In genomic region chr2:165452730-165453693, GRCm38 (mm10) we compare ENCODE assay signal across 13 mouse cellular contexts. TPM values are rescaled to one million over a fixed set of nuclear protein-coding genes. Genes with fewer than 3 reads are reported as not detected.
DNase-seq lines count a peak whose midpoint lies in the region; ATAC-seq and TF ChIP-seq lines count a peak whose summit lies in the region.
"Had no signal": no experiment of that assay in that cellular context is flagged by ENCODE, and none has a peak within 500 bp of the region (broad histone marks: within the 10 kb centered on the region; RNA-seq: fewer than 3 reads in every experiment).

No protein-coding gene starts in this region.

- no peaks in the 10 kb centered on the region for H3K27me3 ChIP-seq in lung, postnatal 0 days (replicated peaks; ENCODE audit: insufficient read depth, low read length)
- H3K27me3 ChIP-seq in megakaryocyte, embryonic 14.5 days (replicated peaks) = peaks cover 23% of the 10 kb centered on the region
- no peaks in the 10 kb centered on the region for H3K27me3 ChIP-seq in hindbrain, embryonic 12.5 days
- H3K27me3 ChIP-seq: limb, embryonic 15.5 days; neural tube, embryonic 13.5 days had no signal

- no peaks in the 10 kb centered on the region for H3K4me1 ChIP-seq in lung, postnatal 0 days (ENCODE audit: insufficient read depth, low read depth, low read length)
- peaks cover 32% of the 10 kb centered on the region for H3K4me1 ChIP-seq in megakaryocyte, embryonic 14.5 days
- 0 out of 2 replicates have a peak, but pooled peaks cover 3% of the 10 kb centered on the region for H3K4me1 ChIP-seq in hindbrain, embryonic 12.5 days
- H3K4me1 ChIP-seq: heart, embryonic 13.5 days; limb, embryonic 15.5 days; neural tube, embryonic 13.5 days had no signal

- DNase-seq in lung, postnatal 0 days (ENCODE audit: low spot score) = peak; percentile 30
- DNase-seq in lung, postnatal 4 days = no peak
- DNase-seq in T-cell, adult 2 months (ENCODE audit: low spot score) = peak; percentile 65
- peak; percentile 50 for DNase-seq in thymus, postnatal 25 days
- DNase-seq in ovary, postnatal 14 days (ENCODE audit: low spot score) = no peak
- DNase-seq in ovary, postnatal 36 days (ENCODE audit: low spot score) = no peak
- DNase-seq: right cerebral cortex, postnatal 4 days had no signal

- no peak overlapping the region for H3K27ac ChIP-seq in lung, postnatal 0 days (ENCODE audit: low read length)
- no peak overlapping the region for H3K27ac ChIP-seq in hindbrain, embryonic 12.5 days
- H3K27ac ChIP-seq: heart, embryonic 13.5 days; limb, embryonic 15.5 days; midbrain, embryonic 10.5 days; neural tube, embryonic 13.5 days had no signal

- H3K9me3 ChIP-seq in lung, postnatal 0 days (ENCODE audit: low read length) = no peaks in the 10 kb centered on the region
- H3K9me3 ChIP-seq in megakaryocyte, embryonic 14.5 days = peaks cover 8% of the 10 kb centered on the region; the same call in 1 of the 2 replicates
- H3K9me3 ChIP-seq in hindbrain, embryonic 12.5 days (replicated peaks) = no peaks in the 10 kb centered on the region
- H3K9me3 ChIP-seq: heart, embryonic 13.5 days; limb, embryonic 15.5 days; midbrain, embryonic 10.5 days; neural tube, embryonic 13.5 days had no signal

- TF ChIP-seq EP300 in lung, postnatal 0 days (IDR thresholded peaks at IDR 0.05) = no peak

- WGBS in lung, postnatal 0 days = 61% methylated on average over 12 of the region's 12 CpGs
- 79% methylated on average over 12 of the region's 12 CpGs for WGBS in hindbrain, embryonic 12.5 days

- H3K36me3 ChIP-seq in lung, postnatal 0 days (ENCODE audit: insufficient read depth, low read length) = no peaks in the 10 kb centered on the region
- no peaks in the 10 kb centered on the region for H3K36me3 ChIP-seq in megakaryocyte, embryonic 14.5 days (replicated peaks; ENCODE audit: low read length)
- H3K36me3 ChIP-seq in hindbrain, embryonic 12.5 days = no peaks in the 10 kb centered on the region
- H3K36me3 ChIP-seq: heart, embryonic 13.5 days; limb, embryonic 15.5 days; midbrain, embryonic 10.5 days; neural tube, embryonic 13.5 days had no signal

- H3K9ac ChIP-seq in lung, postnatal 0 days (replicated peaks; ENCODE audit: low read depth) = no peak overlapping the region
- no peak overlapping the region for H3K9ac ChIP-seq in hindbrain, embryonic 12.5 days
- H3K9ac ChIP-seq: heart, embryonic 13.5 days; limb, embryonic 15.5 days; neural tube, embryonic 13.5 days had no signal

- no peak for ATAC-seq in lung, postnatal 0 days
- no peak for ATAC-seq in hindbrain, embryonic 12.5 days (ENCODE audit: low FRiP score)

- no peak overlapping the region for H3K4me2 ChIP-seq in lung, postnatal 0 days (replicated peaks; ENCODE audit: low read depth, low read length)
- no peak overlapping the region for H3K4me2 ChIP-seq in hindbrain, embryonic 12.5 days (replicated peaks)
- H3K4me2 ChIP-seq: heart, embryonic 13.5 days; limb, embryonic 15.5 days; neural tube, embryonic 13.5 days had no signal

- no peak for TF ChIP-seq CTCF in lung, postnatal 0 days (IDR thresholded peaks at IDR 0.05)

- no peak overlapping the region for H3K4me3 ChIP-seq in lung, postnatal 0 days (ENCODE audit: low read depth, low read length)
- H3K4me3 ChIP-seq in megakaryocyte, embryonic 14.5 days (replicated peaks) = peak overlapping the region; percentile 3
- H3K4me3 ChIP-seq in hindbrain, embryonic 12.5 days = no peak overlapping the region
- H3K4me3 ChIP-seq: heart, embryonic 13.5 days; limb, embryonic 15.5 days; midbrain, embryonic 10.5 days; neural tube, embryonic 13.5 days had no signal

RNA-seq across cellular contexts. Expression of gene Slc13a3, which starts 20.0 kb away (rescaled TPM):
- 0.65 and 0.90 TPM in 2 replicates for polyA plus RNA-seq in lung, postnatal 0 days (2015; fragmentation: Nextera tagmentation; extraction: Ambion mirVana)
- not detected in 2 replicates for polyA plus RNA-seq in megakaryocyte, embryonic 14.5 days (2012; ENCODE audit: insufficient read depth, low replicate concordance)
- 0.55 and 1.2 TPM in 2 replicates for polyA plus RNA-seq in hindbrain, embryonic 12.5 days (2016; fragmentation: Nextera tagmentation; extraction: Ambion mirVana)

RNA-seq across cellular contexts. Expression of gene Trp53rka, which starts 40.1 kb away (rescaled TPM):
- 21.5 and 22.5 TPM in 2 replicates for polyA plus RNA-seq in lung, postnatal 0 days (2015; fragmentation: Nextera tagmentation; extraction: Ambion mirVana)
- 17.6 and 36.2 TPM in 2 replicates for polyA plus RNA-seq in megakaryocyte, embryonic 14.5 days (2012; ENCODE audit: insufficient read depth, low replicate concordance)
- 51.3 and 52.3 TPM in 2 replicates for polyA plus RNA-seq in hindbrain, embryonic 12.5 days (2016; fragmentation: Nextera tagmentation; extraction: Ambion mirVana)

RNA-seq across cellular contexts. Expression of gene Slc2a10, which starts 50.6 kb away (rescaled TPM):
- 6.7 and 6.9 TPM in 2 replicates for polyA plus RNA-seq in lung, postnatal 0 days (2015; fragmentation: Nextera tagmentation; extraction: Ambion mirVana)
- not detected in 2 replicates for polyA plus RNA-seq in megakaryocyte, embryonic 14.5 days (2012; ENCODE audit: insufficient read depth, low replicate concordance)
- polyA plus RNA-seq in hindbrain, embryonic 12.5 days (2016; fragmentation: Nextera tagmentation; extraction: Ambion mirVana) = 6.9 and 7.1 TPM in 2 replicates

RNA-seq across cellular contexts. Expression of gene Ocstamp, which starts 52.8 kb away (rescaled TPM):
- polyA plus RNA-seq in lung, postnatal 0 days (2015; fragmentation: Nextera tagmentation; extraction: Ambion mirVana) = 0.15 and 0.20 TPM in 2 replicates
- polyA plus RNA-seq in megakaryocyte, embryonic 14.5 days (2012; ENCODE audit: insufficient read depth, low replicate concordance) = 2.1 TPM in 1 of 2 replicates, not detected in the other
- polyA plus RNA-seq in hindbrain, embryonic 12.5 days (2016; fragmentation: Nextera tagmentation; extraction: Ambion mirVana) = 0.05 TPM in 1 of 2 replicates, not detected in the other
- polyA plus RNA-seq: heart, embryonic 13.5 days had no signal

Comparison
In these comparisons a context has a peak if more than half of its experiments do, and no peak if none do; other contexts are left out.
1. DNase-seq: peak in lung, postnatal 0 days (single experiment), T-cell, adult 2 months (single experiment) and thymus, postnatal 25 days (single experiment); none in lung, postnatal 4 days (0 of 2), ovary, postnatal 14 days (single experiment) and ovary, postnatal 36 days (single experiment).